Mouse (Mus musculus): ENCODE results near the gene Pkn3. TPM values are rescaled to one million over a fixed set of nuclear protein-coding genes. Genes with fewer than 3 reads are reported as not detected.
"Not testable (repeated sequence)": the region's sequence is repeated elsewhere in the genome, so short reads cannot be mapped to it uniquely, and the experiment has no call there.

Pkn3 gene
- polyA plus RNA-seq, 1 experiment from 2014 or later = 12.7 TPM

GRCm38 (mm10) chr2:30136458-30136857 lies 59.0 kb downstream of the Pkn3 start:
- 92% methylated on average over 10 of the region's 10 CpGs for WGBS
- H3K27me3 ChIP-seq (replicated peaks; ENCODE audit: low read depth, poor library complexity, severe bottlenecking) = no peaks in the 10 kb centered on the region
- peak overlapping the region; percentile 16; the same call in 1 of the 2 replicates for H3K4me3 ChIP-seq
- no peak for DNase-seq (ENCODE audit: low spot score)
- peaks cover 24% of the 10 kb centered on the region for H3K4me1 ChIP-seq
- H3K27ac ChIP-seq (replicated peaks) = no peak overlapping the region
- no peaks in the 10 kb centered on the region for H3K9me3 ChIP-seq
- H3K36me3 ChIP-seq (replicated peaks) = peaks cover 63% of the 10 kb centered on the region

- H3K9me3 ChIP-seq; DNase-seq (ENCODE audit: low spot score); H3K4me3 ChIP-seq; H3K27ac ChIP-seq (replicated peaks); H3K4me1 ChIP-seq; H3K27me3 ChIP-seq (replicated peaks; ENCODE audit: low read depth, poor library complexity, severe bottlenecking): not testable (repeated sequence)
- 95% methylated on average over 4 of the region's 4 CpGs for WGBS
- peaks cover 95% of the 10 kb centered on the region for H3K36me3 ChIP-seq (replicated peaks)
Observed at GRCm38 (mm10) chr2:30140021-30140420, 62.5 kb downstream of the Pkn3 start.

Other genes with a start within 250 kb of the Pkn3 start
- 12.3 and 19.2 TPM in 2 replicates for gene Cercam, start 208.5 kb upstream of the Pkn3 start, polyA plus RNA-seq (2016; fragmentation: Nextera tagmentation; extraction: Ambion mirVana)
- 102 and 111 TPM in 2 replicates for gene Odf2, start 188.5 kb upstream of the Pkn3 start, polyA plus RNA-seq (2016; fragmentation: Nextera tagmentation; extraction: Ambion mirVana)
- gene Gle1, start 142.3 kb upstream of the Pkn3 start, polyA plus RNA-seq (2016; fragmentation: Nextera tagmentation; extraction: Ambion mirVana) = 78.1 and 79.6 TPM in 2 replicates
- 92.9 and 95.8 TPM in 2 replicates for gene Sptan1, start 112.1 kb upstream of the Pkn3 start, polyA plus RNA-seq (2016; fragmentation: Nextera tagmentation; extraction: Ambion mirVana)
- 29.4 and 32.9 TPM in 2 replicates for gene Wdr34, start 28.8 kb upstream of the Pkn3 start, polyA plus RNA-seq (2016; fragmentation: Nextera tagmentation; extraction: Ambion mirVana)
- gene Set, start 20.3 kb upstream of the Pkn3 start, polyA plus RNA-seq (2016; fragmentation: Nextera tagmentation; extraction: Ambion mirVana) = 870 and 873 TPM in 2 replicates
- gene Zdhhc12, start 16.0 kb downstream of the Pkn3 start, polyA plus RNA-seq (2016; fragmentation: Nextera tagmentation; extraction: Ambion mirVana) = 35.2 and 37.7 TPM in 2 replicates
- gene Zer1, start 46.9 kb downstream of the Pkn3 start, polyA plus RNA-seq (2016; fragmentation: Nextera tagmentation; extraction: Ambion mirVana) = 7.1 and 7.4 TPM in 2 replicates
- 8.1 and 8.2 TPM in 2 replicates for gene Tbc1d13, start 56.1 kb downstream of the Pkn3 start, polyA plus RNA-seq (2016; fragmentation: Nextera tagmentation; extraction: Ambion mirVana)
- gene Endog, start 93.8 kb downstream of the Pkn3 start, polyA plus RNA-seq (2016; fragmentation: Nextera tagmentation; extraction: Ambion mirVana) = 18.3 and 19.9 TPM in 2 replicates
- gene Spout1, start 100.8 kb downstream of the Pkn3 start, polyA plus RNA-seq (2016; fragmentation: Nextera tagmentation; extraction: Ambion mirVana) = 95.4 and 98.5 TPM in 2 replicates
- 8.2 and 8.3 TPM in 2 replicates for gene Kyat1, start 128.2 kb downstream of the Pkn3 start, polyA plus RNA-seq (2016; fragmentation: Nextera tagmentation; extraction: Ambion mirVana)
- gene Lrrc8a, start 160.0 kb downstream of the Pkn3 start, polyA plus RNA-seq (2016; fragmentation: Nextera tagmentation; extraction: Ambion mirVana) = 46.5 and 47.5 TPM in 2 replicates
- gene Gm28035, start 162.9 kb downstream of the Pkn3 start, polyA plus RNA-seq (2016; fragmentation: Nextera tagmentation; extraction: Ambion mirVana) = 0.05 and 0.09 TPM in 2 replicates
- gene Phyhd1, start 188.5 kb downstream of the Pkn3 start, polyA plus RNA-seq (2016; fragmentation: Nextera tagmentation; extraction: Ambion mirVana) = 2.9 and 4.9 TPM in 2 replicates
- not detected in 2 replicates for gene Gm28038, start 203.4 kb downstream of the Pkn3 start, polyA plus RNA-seq (2016; fragmentation: Nextera tagmentation; extraction: Ambion mirVana)
- gene Dolk, start 208.7 kb downstream of the Pkn3 start, polyA plus RNA-seq (2016; fragmentation: Nextera tagmentation; extraction: Ambion mirVana) = 23.9 and 24.0 TPM in 2 replicates
- gene Nup188, start 208.7 kb downstream of the Pkn3 start, polyA plus RNA-seq (2016; fragmentation: Nextera tagmentation; extraction: Ambion mirVana) = 68.0 and 76.6 TPM in 2 replicates

Data from embryonic facial prominence, embryonic 10.5 days (tissue).